Mouse (Mus musculus) thymus, adult 2 months (tissue): ENCODE results near the gene Mrpl18.

ENCODE experiments used
- CTCF ChIP-seq: fragments of 200-500 bp; IDR thresholded peaks from 2 replicates; pipeline ENCODE4 v1.5.1; 2012; ENCODE audit warnings: mild to moderate bottlenecking, control low read depth, low read length, moderate library complexity, borderline replicate concordance; ENCODE audit not compliant: control insufficient read depth, poor library complexity, insufficient read depth; ENCODE audit errors: extremely low read depth
- POLR2A ChIP-seq: fragments of 200-500 bp; IDR thresholded peaks from 2 replicates; pipeline ENCODE4 v1.6.1; 2012; ENCODE audit warnings: mild to moderate bottlenecking, low read length, control low read depth, moderate library complexity; ENCODE audit not compliant: control insufficient read depth, poor library complexity, insufficient read depth; ENCODE audit errors: extremely low read depth

DNA sequence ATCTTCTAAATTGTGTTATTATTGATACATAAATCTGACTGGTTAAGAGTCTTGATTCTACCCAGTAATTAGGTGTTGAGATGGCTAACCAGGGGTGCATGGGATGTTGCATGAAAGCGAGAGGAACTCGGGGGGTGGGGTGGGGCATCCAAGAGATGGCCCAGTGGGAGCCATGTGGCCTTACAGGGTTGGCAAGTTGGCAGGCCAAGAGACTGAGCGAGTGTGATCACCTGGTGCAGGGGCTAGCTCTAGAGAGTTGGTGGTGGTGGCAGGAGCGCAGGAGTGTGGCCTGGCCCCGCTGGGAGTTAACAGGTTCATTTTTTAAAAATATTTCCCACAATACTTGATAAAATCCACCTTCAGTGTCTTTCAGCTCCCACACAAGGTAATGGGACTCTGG is 18.5 kb downstream of the Mrpl18 start:
- TF ChIP-seq CTCF = no peak
- no peak for TF ChIP-seq POLR2A
